Mouse (Mus musculus): ENCODE results near the gene Tekt2. TPM values are rescaled to one million over a fixed set of nuclear protein-coding genes. Genes with fewer than 3 reads are reported as not detected.

The Tekt2 gene
- polyA plus RNA-seq, 1 experiment from 2014 or later, result 16.6 TPM

- H3K4me2 ChIP-seq, result peak within 1 kb of the TSS; percentile 78
- WGBS, result under 1% methylated on average over 72 of the region's 80 CpGs
- peak within 1 kb of the TSS; percentile 83 for H3K9ac ChIP-seq
- peak within 1 kb of the TSS; percentile 87 for H3K27ac ChIP-seq
- no peaks in the 10 kb centered on the region for H3K9me3 ChIP-seq
- H3K27me3 ChIP-seq, result no peaks in the 10 kb centered on the region
- peaks cover 30% of the 10 kb centered on the region for H3K36me3 ChIP-seq
- H3K4me3 ChIP-seq, result peak within 1 kb of the TSS; percentile 90
- peak; percentile 78 for ATAC-seq (ENCODE audit: insufficient number of reproducible peaks, low FRiP score, low TSS enrichment, low read depth)
- H3K4me1 ChIP-seq, result peaks cover 34% of the 10 kb centered on the region
Observed at GRCm38 (mm10) chr4:126321111-126321853, 4.2 kb downstream of the Tekt2 start, which contains the start of gene Adprhl2. Adprhl2 (minus strand) TSS chr4:126321703.

- no peak overlapping the region for H3K4me3 ChIP-seq
- no peaks in the 10 kb centered on the region for H3K9me3 ChIP-seq
- H3K9ac ChIP-seq, result no peak overlapping the region
- peaks cover 30% of the 10 kb centered on the region for H3K4me1 ChIP-seq
- H3K27ac ChIP-seq, result no peak overlapping the region
- no peak for ATAC-seq (ENCODE audit: insufficient number of reproducible peaks, low FRiP score, low TSS enrichment, low read depth)
- WGBS, result 81% methylated on average over 6 of the region's 6 CpGs
- H3K4me2 ChIP-seq, result no peak overlapping the region
- peaks cover 42% of the 10 kb centered on the region for H3K36me3 ChIP-seq
- H3K27me3 ChIP-seq, result no peaks in the 10 kb centered on the region
Observed at GRCm38 (mm10) chr4:126319806-126320205, 5.7 kb downstream of the Tekt2 start.

- Histone ChIP-seq H3K4me1 (peaks cover 43% of the 10 kb centered on the region), H3K9me3 (no peaks in the 10 kb centered on the region), H3K4me2 (no peak overlapping the region), H3K27me3 (no peaks in the 10 kb centered on the region), H3K9ac (no peak overlapping the region), H3K27ac (no peak overlapping the region), H3K36me3 (peaks cover 45% of the 10 kb centered on the region), H3K4me3 (no peak overlapping the region)
- 93% methylated on average over 13 of the region's 13 CpGs for WGBS
- no peak for ATAC-seq (ENCODE audit: insufficient number of reproducible peaks, low FRiP score, low TSS enrichment, low read depth)
Observed at GRCm38 (mm10) chr4:126316443-126317040, 8.9 kb downstream of the Tekt2 start.

GRCm38 (mm10) chr4:126315931-126316330, 9.6 kb downstream of the Tekt2 start:
- no peak for ATAC-seq (ENCODE audit: insufficient number of reproducible peaks, low FRiP score, low TSS enrichment, low read depth)
- H3K36me3 ChIP-seq, result peaks cover 45% of the 10 kb centered on the region
- H3K4me3 ChIP-seq, result no peak overlapping the region
- H3K27me3 ChIP-seq, result no peaks in the 10 kb centered on the region
- no peak overlapping the region for H3K9ac ChIP-seq
- H3K9me3 ChIP-seq, result no peaks in the 10 kb centered on the region
- WGBS, result 44% methylated on average over 5 of the region's 5 CpGs
- no peak overlapping the region for H3K4me2 ChIP-seq
- H3K4me1 ChIP-seq, result peaks cover 42% of the 10 kb centered on the region
- H3K27ac ChIP-seq, result no peak overlapping the region

- no peaks in the 10 kb centered on the region for H3K9me3 ChIP-seq
- H3K4me2 ChIP-seq, result no peak overlapping the region
- peak overlapping the region; percentile 76 for H3K27ac ChIP-seq
- H3K36me3 ChIP-seq, result peaks cover 50% of the 10 kb centered on the region
- no peaks in the 10 kb centered on the region for H3K27me3 ChIP-seq
- 26% methylated on average over 10 of the region's 10 CpGs for WGBS
- peaks cover 39% of the 10 kb centered on the region for H3K4me1 ChIP-seq
- no peak for ATAC-seq (ENCODE audit: insufficient number of reproducible peaks, low FRiP score, low TSS enrichment, low read depth)
- H3K9ac ChIP-seq, result no peak overlapping the region
- H3K4me3 ChIP-seq, result no peak overlapping the region
Observed at GRCm38 (mm10) chr4:126314393-126314792, 11.1 kb downstream of the Tekt2 start.

- peak overlapping the region; percentile 69 for H3K27ac ChIP-seq
- ATAC-seq (ENCODE audit: insufficient number of reproducible peaks, low FRiP score, low TSS enrichment, low read depth), result no peak
- WGBS, result 29% methylated on average over 5 of the region's 5 CpGs
Observed at GRCm38 (mm10) chr4:126313202-126313601, 12.3 kb downstream of the Tekt2 start.

GRCm38 (mm10) chr4:126311566-126312200, 13.8 kb downstream of the Tekt2 start:
- WGBS, result 89% methylated on average over 16 of the region's 16 CpGs
- Histone ChIP-seq H3K36me3 (peaks cover 24% of the 10 kb centered on the region), H3K9me3 (no peaks in the 10 kb centered on the region), H3K27ac (peak overlapping the region; percentile 69; the same call in 1 of the 2 replicates), H3K4me2 (no peak overlapping the region), H3K9ac (no peak overlapping the region), H3K4me1 (peaks cover 42% of the 10 kb centered on the region), H3K4me3 (no peak overlapping the region), H3K27me3 (no peaks in the 10 kb centered on the region)
- ATAC-seq (ENCODE audit: insufficient number of reproducible peaks, low FRiP score, low TSS enrichment, low read depth), result no peak

More at GRCm38 (mm10) chr4:126313202-126313601, 12.3 kb downstream of the Tekt2 start:
- peaks cover 42% of the 10 kb centered on the region for H3K4me1 ChIP-seq
- H3K27me3 ChIP-seq, result no peaks in the 10 kb centered on the region
- no peaks in the 10 kb centered on the region for H3K9me3 ChIP-seq
- H3K9ac ChIP-seq, result no peak overlapping the region
- no peak overlapping the region for H3K4me2 ChIP-seq
- H3K36me3 ChIP-seq, result peaks cover 39% of the 10 kb centered on the region
- H3K4me3 ChIP-seq, result no peak overlapping the region

GRCm38 (mm10) chr4:126310344-126310743, 15.1 kb downstream of the Tekt2 start:
- no peak overlapping the region for H3K9ac ChIP-seq
- no peak for ATAC-seq (ENCODE audit: insufficient number of reproducible peaks, low FRiP score, low TSS enrichment, low read depth)
- peaks cover 38% of the 10 kb centered on the region for H3K4me1 ChIP-seq
- H3K4me3 ChIP-seq, result no peak overlapping the region
- no peaks in the 10 kb centered on the region for H3K27me3 ChIP-seq
- H3K27ac ChIP-seq, result peak overlapping the region; percentile 6; the same call in 1 of the 2 replicates
- H3K4me2 ChIP-seq, result no peak overlapping the region
- H3K9me3 ChIP-seq, result no peaks in the 10 kb centered on the region
- WGBS, result 79% methylated on average over 7 of the region's 7 CpGs
- H3K36me3 ChIP-seq, result peaks cover 11% of the 10 kb centered on the region; the same call in 1 of the 2 replicates

- Histone ChIP-seq H3K9me3 (no peaks in the 10 kb centered on the region), H3K36me3 (peaks cover 9% of the 10 kb centered on the region; the same call in 1 of the 2 replicates), H3K4me1 (peaks cover 38% of the 10 kb centered on the region), H3K4me3 (no peak overlapping the region), H3K27ac (peak overlapping the region; percentile 22), H3K4me2 (peak overlapping the region; percentile 30), H3K9ac (no peak overlapping the region), H3K27me3 (no peaks in the 10 kb centered on the region)
- ATAC-seq (ENCODE audit: insufficient number of reproducible peaks, low FRiP score, low TSS enrichment, low read depth), result peak; percentile 46; the same call in 1 of the 2 replicates
- WGBS, result under 1% methylated on average over 7 of the region's 7 CpGs
Observed at GRCm38 (mm10) chr4:126309922-126310309, 15.6 kb downstream of the Tekt2 start.

GRCm38 (mm10) chr4:126309211-126309921, 16.1 kb downstream of the Tekt2 start:
- peaks cover 4% of the 10 kb centered on the region; the same call in 1 of the 2 replicates for H3K36me3 ChIP-seq
- no peak overlapping the region for H3K4me3 ChIP-seq
- no peak overlapping the region for H3K9ac ChIP-seq
- peak overlapping the region; percentile 22; the same call in 1 of the 2 replicates for H3K27ac ChIP-seq
- no peaks in the 10 kb centered on the region for H3K9me3 ChIP-seq
- 17% methylated on average over 20 of the region's 20 CpGs for WGBS
- H3K4me1 ChIP-seq, result peaks cover 35% of the 10 kb centered on the region
- ATAC-seq (ENCODE audit: insufficient number of reproducible peaks, low FRiP score, low TSS enrichment, low read depth), result peak; percentile 27; the same call in 1 of the 2 replicates
- H3K27me3 ChIP-seq, result no peaks in the 10 kb centered on the region
- peak overlapping the region; percentile 30 for H3K4me2 ChIP-seq

- WGBS, result 4% methylated on average over 2 of the region's 2 CpGs
- Histone ChIP-seq H3K4me3 (no peak overlapping the region), H3K9ac (no peak overlapping the region), H3K27ac (no peak overlapping the region), H3K4me1 (peaks cover 20% of the 10 kb centered on the region), H3K36me3 (peaks cover 4% of the 10 kb centered on the region; the same call in 1 of the 2 replicates), H3K27me3 (peaks cover 12% of the 10 kb centered on the region; the same call in 1 of the 2 replicates), H3K9me3 (no peaks in the 10 kb centered on the region), H3K4me2 (no peak overlapping the region)
- no peak for ATAC-seq (ENCODE audit: insufficient number of reproducible peaks, low FRiP score, low TSS enrichment, low read depth)
Observed at GRCm38 (mm10) chr4:126306827-126307226, 18.7 kb downstream of the Tekt2 start.

Measured in limb, embryonic 15.5 days (tissue).